Mouse (Mus musculus) bone marrow macrophage, adult 2 months (primary cell): ENCODE measurements at regions not wholly inside any gene's neighbourhood (a gene's known extent, or its start where the extent isn't known, plus 50 kb on each side); places are given as distances from the start of the nearest gene placed in this dataset.

Experiments
- H3K27ac ChIP-seq: 2 replicates; pipeline ENCODE4 v1.5.1; 2012; ENCODE audit warnings: low read depth, low read length; ENCODE audit not compliant: insufficient read depth
- H3K4me1 ChIP-seq: 2 replicates; pipeline ENCODE4 v1.6.1; 2012; ENCODE audit warnings: low read length; ENCODE audit not compliant: control insufficient read depth, insufficient read depth
- H3K4me3 ChIP-seq: 2 replicates; pipeline ENCODE4 v1.5.1; 2012; ENCODE audit warnings: mild to moderate bottlenecking, low read length, moderate library complexity; ENCODE audit not compliant: insufficient read depth
- CTCF ChIP-seq: IDR thresholded peaks from 2 replicates; pipeline ENCODE4 v1.5.1; 2012; ENCODE audit warnings: low read depth, mild to moderate bottlenecking, low read length, moderate library complexity
- POLR2A ChIP-seq: IDR thresholded peaks from 2 replicates; pipeline ENCODE4 v1.6.1; 2012; ENCODE audit warnings: mild to moderate bottlenecking, low read depth, low read length, borderline replicate concordance

DNA sequence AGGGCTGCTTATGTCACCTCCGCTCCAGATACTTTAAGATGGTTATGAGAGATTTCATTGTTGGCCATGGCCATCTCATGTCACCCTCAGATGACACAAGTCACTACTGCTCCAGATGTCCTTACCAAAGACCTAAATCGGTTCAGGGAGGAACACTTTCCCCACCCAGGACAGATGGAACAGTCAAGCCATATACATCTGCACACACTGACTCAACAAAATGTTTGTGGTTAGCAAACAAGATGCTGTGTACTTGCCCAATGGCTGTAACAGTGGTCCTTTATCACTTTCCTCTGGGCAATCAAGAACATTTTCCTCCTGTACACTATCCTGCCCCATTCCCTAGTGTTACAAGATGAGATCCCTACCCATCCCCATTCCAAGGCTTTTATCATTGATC is 64.1 kb upstream of the Tent5a start:
- peaks cover 7% of the 10 kb centered on the region for H3K4me1 ChIP-seq
- H3K27ac ChIP-seq = no peak overlapping the region
- TF ChIP-seq CTCF = no peak
- TF ChIP-seq POLR2A = no peak
- no peak overlapping the region for H3K4me3 ChIP-seq

DNA sequence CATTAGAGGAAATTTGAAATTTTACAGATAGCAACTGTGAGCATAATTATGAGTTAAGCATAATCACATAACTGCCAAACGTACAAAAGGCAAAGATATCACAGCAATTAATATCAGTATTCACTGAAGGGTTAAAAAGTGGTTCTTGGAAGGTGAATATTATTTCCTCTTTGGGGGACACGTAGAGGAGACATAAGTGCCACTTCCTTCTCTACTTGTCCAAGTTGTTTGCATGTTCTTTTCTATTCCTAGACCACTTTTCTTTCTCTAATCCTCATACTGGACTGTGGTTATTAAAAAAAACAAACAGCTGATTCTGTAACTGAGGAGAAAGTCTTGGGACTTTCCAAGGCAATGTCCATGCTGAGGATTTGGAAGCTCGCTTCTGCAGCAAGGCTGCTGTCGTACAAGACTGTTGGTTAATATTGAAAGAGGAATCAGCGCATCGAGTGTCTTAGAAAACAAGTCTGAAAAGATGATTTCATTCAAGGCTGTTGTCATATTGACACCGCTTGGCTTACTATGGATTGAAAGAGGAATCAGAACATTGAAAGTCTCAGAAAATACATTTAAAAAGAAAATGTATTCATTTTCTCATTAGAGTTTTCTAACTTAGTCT is 61.7 kb upstream of the Tent5a start:
- peak overlapping the region; percentile 22; the same call in 1 of the 2 replicates for H3K4me3 ChIP-seq
- no peak for TF ChIP-seq POLR2A
- TF ChIP-seq CTCF = no peak
- H3K27ac ChIP-seq = peak overlapping the region; percentile 45
- H3K4me1 ChIP-seq = peaks cover 7% of the 10 kb centered on the region

DNA sequence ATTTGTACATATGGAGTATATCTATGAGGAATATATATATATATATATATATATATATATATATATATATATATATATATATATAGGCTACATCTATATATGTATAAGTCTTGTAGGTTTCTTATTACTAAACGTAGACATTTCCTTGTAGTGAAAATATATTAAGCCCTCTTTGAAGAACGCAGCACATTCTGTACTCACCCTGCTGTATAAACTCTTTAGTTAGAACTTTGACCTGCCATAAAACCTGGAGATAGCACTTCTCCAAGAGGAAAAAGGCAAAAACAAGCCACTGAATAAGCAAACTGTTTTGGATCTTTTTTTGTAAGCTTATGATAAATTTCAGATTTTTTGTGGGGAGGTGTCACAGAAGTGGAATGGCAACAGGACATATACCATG is 55.3 kb upstream of the Tent5a start:
- Histone ChIP-seq H3K4me1 (peaks cover 5% of the 10 kb centered on the region), H3K4me3 (no peak overlapping the region), H3K27ac (no peak overlapping the region)
- TF ChIP-seq CTCF (no peak), POLR2A (no peak)

DNA sequence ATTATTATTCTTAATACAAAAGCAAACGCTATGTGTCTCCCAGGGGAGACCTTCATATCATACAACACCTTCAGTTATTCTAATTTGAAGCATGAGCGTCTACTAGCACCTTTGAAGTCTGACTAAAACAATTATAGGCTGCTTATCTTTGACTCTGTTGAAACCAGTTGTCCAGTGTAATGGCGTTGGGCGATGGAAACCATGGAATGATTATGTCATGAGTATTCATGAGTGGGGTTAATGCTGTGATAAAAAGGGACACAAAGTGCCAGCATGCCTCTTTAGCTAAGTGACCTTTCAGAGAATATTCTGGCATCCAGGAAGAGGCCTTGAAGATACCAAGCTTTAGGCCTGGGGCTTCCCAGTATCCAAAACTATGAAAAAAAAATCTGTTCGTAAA is 53.6 kb upstream of the Tent5a start:
- peaks cover 5% of the 10 kb centered on the region for H3K4me1 ChIP-seq
- H3K27ac ChIP-seq = no peak overlapping the region
- TF ChIP-seq CTCF (no peak), POLR2A (no peak)
- no peak overlapping the region for H3K4me3 ChIP-seq

DNA sequence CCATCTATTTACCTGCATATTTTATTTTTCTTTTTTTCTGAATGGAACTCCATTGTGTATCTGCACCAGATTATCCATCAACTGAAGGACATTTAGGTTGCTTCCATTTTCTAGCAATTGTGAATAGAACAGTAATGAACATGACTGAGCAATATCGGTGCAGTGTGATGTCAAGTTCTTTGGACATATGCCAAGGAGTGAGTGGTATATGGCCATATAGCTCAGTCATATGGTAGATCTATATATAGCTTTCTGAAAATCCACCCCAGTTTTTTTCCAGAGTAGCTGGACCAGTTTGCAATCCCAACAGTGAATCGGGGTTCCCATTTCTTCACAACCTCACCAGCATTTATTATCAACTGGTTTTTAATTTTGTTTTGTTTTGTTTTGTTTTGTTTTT is 52.0 kb upstream of the Tent5a start:
- Histone ChIP-seq H3K4me1 (peaks cover 12% of the 10 kb centered on the region), H3K27ac (no peak overlapping the region), H3K4me3 (no peak overlapping the region)
- no peak for TF ChIP-seq POLR2A
- no peak for TF ChIP-seq CTCF
